Mouse (Mus musculus) heart, adult 2 months (tissue): ENCODE measurements around the gene Gm49369. TPM values are rescaled to one million over a fixed set of nuclear protein-coding genes. Genes with fewer than 3 reads are reported as not detected.

Experiments
- DNase-seq, 2 experiments: peaks; one replicate each; pipeline ENCODE4 v3.0.0; 2021
- H3K27ac ChIP-seq: fragments of 200-600 bp; 2 replicates; pipeline ENCODE4 v1.8.1; 2022
- H3K27me3 ChIP-seq: fragments of 200-500 bp; 2 replicates; pipeline ENCODE4 v1.6.1; 2012; ENCODE audit warnings: mild to moderate bottlenecking, low read length, inconsistent platforms, mixed read lengths; ENCODE audit not compliant: control insufficient read depth, insufficient read depth
- H3K36me3 ChIP-seq: fragments of 200-500 bp; 2 replicates; pipeline ENCODE4 v1.6.1; 2012; ENCODE audit warnings: low read length, inconsistent platforms; ENCODE audit not compliant: control insufficient read depth, insufficient read depth
- H3K4me1 ChIP-seq: fragments of 200-500 bp; 2 replicates; pipeline ENCODE4 v1.6.1; 2011; ENCODE audit warnings: low read length; ENCODE audit not compliant: control insufficient read depth, insufficient read depth
- H3K4me3 ChIP-seq: fragments of 200-600 bp; 2 replicates; pipeline ENCODE4 v1.8.1; 2022
- H3K79me2 ChIP-seq: fragments of 200-500 bp; replicated peaks from 2 replicates; pipeline ENCODE4 v1.6.1; 2012; ENCODE audit warnings: mild to moderate bottlenecking, inconsistent platforms, low read length, moderate library complexity, mixed read lengths; ENCODE audit not compliant: control insufficient read depth, insufficient read depth
- H3K9ac ChIP-seq: fragments of 200-500 bp; 2 replicates; pipeline ENCODE4 v1.6.1; 2012; ENCODE audit warnings: low read depth, mild to moderate bottlenecking, control low read depth, inconsistent platforms, low read length, mixed read lengths
- CTCF ChIP-seq: fragments of 200-600 bp; IDR thresholded peaks from 2 replicates; pipeline ENCODE4 v1.8.1; 2022; ENCODE audit warnings: antibody characterized with exemption, mild to moderate bottlenecking, moderate library complexity
- EP300 ChIP-seq: fragments of 200-500 bp; IDR thresholded peaks from 2 replicates; pipeline ENCODE4 v1.6.1; 2011; ENCODE audit warnings: low read depth, low read length, control low read depth; ENCODE audit not compliant: insufficient read depth
- POLR2A ChIP-seq: fragments of 200-500 bp; IDR thresholded peaks from 2 replicates; pipeline ENCODE4 v1.6.1; 2011; ENCODE audit warnings: mild to moderate bottlenecking, low read depth, low read length, control low read depth; ENCODE audit not compliant: insufficient read depth
- WGBS: fragments of 180-500 bp; shearing (Covaris S2); methylation state at CpG from one replicate; pipeline ENCODE4 v1.1.7; 2018; 5-methylcytosine and 5-hydroxymethylcytosine counted together
- intact Hi-C: fragments of 180-260 bp; cut with DNase I; formaldehyde crosslinking; loops from one replicate; pipeline ENCODE4 v1.15.1; 2025
- polyA plus RNA-seq: library from polyadenylated mRNA; depleted of rRNA; stranded (reverse); fragments of >200 nt; gene quantifications from 2 replicates; pipeline ENCODE4 v1.2.3, GENCODE M21; 2012
- total RNA-seq, 2 experiments: library from RNA; stranded (reverse); gene quantifications; 2 replicates each; pipeline ENCODE4 v1.2.3; 2021

The Gm49369 gene
- total and polyA plus RNA-seq, 3 experiments: 3.5 to 4.9 TPM; not detected in 1

GRCm38 (mm10) chr7:142399250-142399649 is 16.8 kb upstream of the Gm49369 start:
- Histone ChIP-seq H3K4me3 (no peak overlapping the region), H3K27ac (no peak overlapping the region), H3K79me2 (no peaks in the 10 kb centered on the region), H3K36me3 (no peaks in the 10 kb centered on the region), H3K9ac (no peak overlapping the region), H3K27me3 (no peaks in the 10 kb centered on the region), H3K4me1 (peaks cover 16% of the 10 kb centered on the region)
- intact Hi-C loops: no loop called here
- DNase-seq: no peak
- 68% methylated on average over 1 of the region's 1 CpGs for WGBS
- TF ChIP-seq EP300 (no peak), POLR2A (no peak), CTCF (no peak)

GRCm38 (mm10) chr7:142398052-142398451 is 15.6 kb upstream of the Gm49369 start:
- Histone ChIP-seq H3K27me3 (no peaks in the 10 kb centered on the region), H3K9ac (no peak overlapping the region), H3K36me3 (peaks cover 3% of the 10 kb centered on the region; the same call in 1 of the 2 replicates), H3K79me2 (no peaks in the 10 kb centered on the region), H3K4me3 (no peak overlapping the region), H3K27ac (peak overlapping the region; percentile 47), H3K4me1 (peaks cover 25% of the 10 kb centered on the region)
- intact Hi-C loops: no loop called here
- DNase-seq: peak in 1 of 2 experiments; percentile 49
- WGBS: 30% methylated on average over 2 of the region's 2 CpGs
- TF ChIP-seq POLR2A (no peak), CTCF (no peak), EP300 (no peak)

GRCm38 (mm10) chr7:142396611-142397010 is 14.1 kb upstream of the Gm49369 start:
- Histone ChIP-seq H3K27me3 (no peaks in the 10 kb centered on the region), H3K9ac (no peak overlapping the region), H3K4me3 (no peak overlapping the region), H3K4me1 (peaks cover 25% of the 10 kb centered on the region), H3K36me3 (peaks cover 3% of the 10 kb centered on the region; the same call in 1 of the 2 replicates), H3K79me2 (no peaks in the 10 kb centered on the region), H3K27ac (no peak overlapping the region)
- intact Hi-C loops: no loop called here
- DNase-seq: no peak
- WGBS: 97% methylated on average over 1 of the region's 1 CpGs
- TF ChIP-seq POLR2A (no peak), EP300 (no peak), CTCF (no peak)

- TF ChIP-seq CTCF (no peak), POLR2A (no peak), EP300 (no peak)
- no peak overlapping the region for H3K4me3 ChIP-seq
- H3K79me2 ChIP-seq: no peaks in the 10 kb centered on the region
- no peak overlapping the region; the same call in 1 of the 2 replicates for H3K27ac ChIP-seq
- H3K9ac ChIP-seq: no peak overlapping the region
- no peak for DNase-seq
- intact Hi-C loops: no loop called here
- WGBS: 85% methylated on average over 4 of the region's 4 CpGs
- peaks cover 3% of the 10 kb centered on the region; the same call in 1 of the 2 replicates for H3K36me3 ChIP-seq
- H3K4me1 ChIP-seq: peaks cover 27% of the 10 kb centered on the region
- H3K27me3 ChIP-seq: no peaks in the 10 kb centered on the region
Measured at GRCm38 (mm10) chr7:142395472-142395871, 13.0 kb upstream of the Gm49369 start.

- WGBS: 39% methylated on average over 6 of the region's 6 CpGs
- Histone ChIP-seq H3K79me2 (no peaks in the 10 kb centered on the region), H3K27me3 (no peaks in the 10 kb centered on the region), H3K4me1 (peaks cover 27% of the 10 kb centered on the region), H3K36me3 (peaks cover 3% of the 10 kb centered on the region; the same call in 1 of the 2 replicates), H3K27ac (peak overlapping the region; percentile 66), H3K4me3 (no peak overlapping the region), H3K9ac (no peak overlapping the region)
- peak; percentile 41; the same call in 1 of the 2 replicates for TF ChIP-seq POLR2A
- TF ChIP-seq EP300: 0 out of 2 replicates have a peak, but pooled peaks have one; percentile 3
- no peak for TF ChIP-seq CTCF
- no peak for DNase-seq
- intact Hi-C loops: loop anchor here (1.0 kb wide), 1 partner anchor 21 kb away; no protein-coding TSS in a partner anchor
Measured at GRCm38 (mm10) chr7:142394261-142395190, 12.1 kb upstream of the Gm49369 start.

- intact Hi-C loops: no loop called here
- Histone ChIP-seq H3K36me3 (peaks cover 3% of the 10 kb centered on the region; the same call in 1 of the 2 replicates), H3K27ac (peak overlapping the region; percentile 66), H3K79me2 (no peaks in the 10 kb centered on the region), H3K27me3 (no peaks in the 10 kb centered on the region), H3K4me1 (peaks cover 26% of the 10 kb centered on the region), H3K4me3 (no peak overlapping the region), H3K9ac (no peak overlapping the region)
- TF ChIP-seq POLR2A: no peak
- TF ChIP-seq EP300: no peak
- TF ChIP-seq CTCF: no peak
- WGBS: 31% methylated on average over 4 of the region's 4 CpGs
- DNase-seq: peak in 1 of 2 experiments; percentile 31
Measured at GRCm38 (mm10) chr7:142393191-142393590, 10.7 kb upstream of the Gm49369 start.
